Mouse (Mus musculus) ES-E14 (cell line): ENCODE data around the gene Etv6.

Experiments
- HCFC1 ChIP-seq: IDR thresholded peaks from 2 replicates; pipeline ENCODE4 v1.6.1; 2012; ENCODE audit warnings: low read length, inconsistent platforms, borderline replicate concordance; ENCODE audit not compliant: insufficient read depth
- ZC3H11A ChIP-seq: IDR thresholded peaks from 2 replicates; pipeline ENCODE4 v1.6.1; 2012; ENCODE audit warnings: low read depth, mild to moderate bottlenecking, inconsistent platforms, low read length, borderline replicate concordance

GRCm38 (mm10) chr6:134177196-134177595 is 141.7 kb downstream of the Etv6 start:
- TF ChIP-seq ZC3H11A (no peak), HCFC1 (no peak)
